Mouse (Mus musculus): ENCODE results near the gene Cops6. TPM values are rescaled to one million over a fixed set of nuclear protein-coding genes. Genes with fewer than 3 reads are reported as not detected.

The Cops6 gene
- polyA plus RNA-seq, 1 experiment from 2014 or later, result 253 TPM

- Histone ChIP-seq H3K36me3 (ENCODE audit: control insufficient read depth, insufficient read depth, low read length) (no peaks in the 10 kb centered on the region), H3K9ac (ENCODE audit: low read depth, low read length) (no peak overlapping the region), H3K4me1 (ENCODE audit: control insufficient read depth, insufficient read depth, low read length) (no peaks in the 10 kb centered on the region), H3K4me3 (ENCODE audit: low read depth, low read length) (no peak overlapping the region), H3K27ac (ENCODE audit: low read depth, low read length) (no peak overlapping the region), H3K4me2 (no peak overlapping the region), H3K9me3 (replicated peaks; ENCODE audit: control insufficient read depth, low read length) (no peaks in the 10 kb centered on the region; the same call in 1 of the 2 replicates), H3K27me3 (ENCODE audit: control insufficient read depth, insufficient read depth, low read length) (no peaks in the 10 kb centered on the region)
- 0% methylated on average over 1 of the region's 1 CpGs for WGBS (ENCODE audit: insufficient replicate concordance)
- ATAC-seq (replicated peaks; ENCODE audit: insufficient number of reproducible peaks, low FRiP score, low TSS enrichment), result no peak
These were observed 38.7 kb downstream of the Cops6 start for GRCm38 (mm10) chr5:138199576-138199975.

- Histone ChIP-seq H3K4me1 (ENCODE audit: control insufficient read depth, insufficient read depth, low read length) (no peaks in the 10 kb centered on the region), H3K27ac (ENCODE audit: low read depth, low read length) (no peak overlapping the region), H3K9me3 (replicated peaks; ENCODE audit: control insufficient read depth, low read length) (no peaks in the 10 kb centered on the region; the same call in 1 of the 2 replicates), H3K27me3 (ENCODE audit: control insufficient read depth, insufficient read depth, low read length) (no peaks in the 10 kb centered on the region), H3K9ac (ENCODE audit: low read depth, low read length) (no peak overlapping the region), H3K4me3 (ENCODE audit: low read depth, low read length) (no peak overlapping the region), H3K4me2 (no peak overlapping the region), H3K36me3 (ENCODE audit: control insufficient read depth, insufficient read depth, low read length) (no peaks in the 10 kb centered on the region)
- 81% methylated on average over 3 of the region's 3 CpGs for WGBS (ENCODE audit: insufficient replicate concordance)
- no peak for ATAC-seq (replicated peaks; ENCODE audit: insufficient number of reproducible peaks, low FRiP score, low TSS enrichment)
These were observed 41.2 kb downstream of the Cops6 start for GRCm38 (mm10) chr5:138202086-138202485.

- 67% methylated on average over 1 of the region's 1 CpGs for WGBS (ENCODE audit: insufficient replicate concordance)
- Histone ChIP-seq H3K4me1 (ENCODE audit: control insufficient read depth, insufficient read depth, low read length) (no peaks in the 10 kb centered on the region), H3K27ac (ENCODE audit: low read depth, low read length) (no peak overlapping the region), H3K4me3 (ENCODE audit: low read depth, low read length) (no peak overlapping the region), H3K9ac (ENCODE audit: low read depth, low read length) (no peak overlapping the region), H3K9me3 (replicated peaks; ENCODE audit: control insufficient read depth, low read length) (no peaks in the 10 kb centered on the region; the same call in 1 of the 2 replicates), H3K4me2 (no peak overlapping the region), H3K27me3 (ENCODE audit: control insufficient read depth, insufficient read depth, low read length) (no peaks in the 10 kb centered on the region), H3K36me3 (ENCODE audit: control insufficient read depth, insufficient read depth, low read length) (no peaks in the 10 kb centered on the region)
- ATAC-seq (replicated peaks; ENCODE audit: insufficient number of reproducible peaks, low FRiP score, low TSS enrichment), result no peak
These were observed 46.4 kb downstream of the Cops6 start for GRCm38 (mm10) chr5:138207253-138207652.

GRCm38 (mm10) chr5:138207873-138208272, 47.0 kb downstream of the Cops6 start:
- H3K27ac ChIP-seq (ENCODE audit: low read depth, low read length), result no peak overlapping the region
- ATAC-seq (replicated peaks; ENCODE audit: insufficient number of reproducible peaks, low FRiP score, low TSS enrichment), result no peak
- no peak overlapping the region for H3K4me2 ChIP-seq

More at GRCm38 (mm10) chr5:138207873-138208272, 47.0 kb downstream of the Cops6 start:
- Histone ChIP-seq H3K9me3 (replicated peaks; ENCODE audit: control insufficient read depth, low read length) (no peaks in the 10 kb centered on the region; the same call in 1 of the 2 replicates), H3K9ac (ENCODE audit: low read depth, low read length) (no peak overlapping the region), H3K4me3 (ENCODE audit: low read depth, low read length) (no peak overlapping the region), H3K4me1 (ENCODE audit: control insufficient read depth, insufficient read depth, low read length) (no peaks in the 10 kb centered on the region), H3K36me3 (ENCODE audit: control insufficient read depth, insufficient read depth, low read length) (no peaks in the 10 kb centered on the region), H3K27me3 (ENCODE audit: control insufficient read depth, insufficient read depth, low read length) (no peaks in the 10 kb centered on the region)
- 74% methylated on average over 4 of the region's 4 CpGs for WGBS (ENCODE audit: insufficient replicate concordance)

MicroRNA genes within 50 kb of the gene (microRNA counts, 519-probe panel; counts per million panel counts)
- microRNA mmu-miR-106b, result 6,282 counts per million, percentile 80 among the panel's probes with 10 or more counts
- microRNA mmu-miR-25, result 6,873 counts per million, percentile 89 among the panel's probes with 10 or more counts
- microRNA mmu-miR-93, result 6,143 counts per million, percentile 77 among the panel's probes with 10 or more counts

Small RNA genes lying within 50 kb of the gene (microRNA-seq; reads per million reads assigned to microRNA genes)
- gene Mir106b (ENCODE audit: borderline number of aligned reads) (7,046 reads per million, percentile 95 among the genes with 10 or more reads in this experiment), gene Mir25 (ENCODE audit: borderline number of aligned reads) (475 reads per million, percentile 79 among the genes with 10 or more reads in this experiment), gene Mir93 (ENCODE audit: borderline number of aligned reads) (7,792 reads per million, percentile 95 among the genes with 10 or more reads in this experiment)

Other genes starting within 250 kb of the Cops6 start
- 0.09 TPM in 1 of 2 replicates, not detected in the other for gene Cyp3a13, start 239.5 kb upstream of the Cops6 start, polyA plus RNA-seq (2014; fragmentation: Nextera tagmentation; extraction: Ambion mirVana)
- not detected in 2 replicates for gene Gjc3, start 198.0 kb upstream of the Cops6 start, polyA plus RNA-seq (2014; fragmentation: Nextera tagmentation; extraction: Ambion mirVana)
- gene Azgp1, start 179.6 kb upstream of the Cops6 start, polyA plus RNA-seq (2014; fragmentation: Nextera tagmentation; extraction: Ambion mirVana), result not detected in 2 replicates
- not detected in 2 replicates for gene Smok3a, start 139.8 kb upstream of the Cops6 start, polyA plus RNA-seq (2014; fragmentation: Nextera tagmentation; extraction: Ambion mirVana)
- not detected in 2 replicates for gene Smok3b, start 139.6 kb upstream of the Cops6 start, polyA plus RNA-seq (2014; fragmentation: Nextera tagmentation; extraction: Ambion mirVana)
- gene Smok3c, start 107.9 kb upstream of the Cops6 start, polyA plus RNA-seq (2014; fragmentation: Nextera tagmentation; extraction: Ambion mirVana), result not detected in 2 replicates
- 13.0 and 18.1 TPM in 2 replicates for gene Zkscan1, start 76.0 kb upstream of the Cops6 start, polyA plus RNA-seq (2014; fragmentation: Nextera tagmentation; extraction: Ambion mirVana)
- 45.7 and 48.5 TPM in 2 replicates for gene Zscan21, start 44.2 kb upstream of the Cops6 start, polyA plus RNA-seq (2014; fragmentation: Nextera tagmentation; extraction: Ambion mirVana)
- 8.0 and 10.0 TPM in 2 replicates for gene Zfp113, start 5.3 kb upstream of the Cops6 start, polyA plus RNA-seq (2014; fragmentation: Nextera tagmentation; extraction: Ambion mirVana)
- 10.2 TPM in 2 replicates for gene Ap4m1, start 10.9 kb downstream of the Cops6 start, polyA plus RNA-seq (2014; fragmentation: Nextera tagmentation; extraction: Ambion mirVana)
- 139 and 143 TPM in 2 replicates for gene Mcm7, start 11.4 kb downstream of the Cops6 start, polyA plus RNA-seq (2014; fragmentation: Nextera tagmentation; extraction: Ambion mirVana)
- 82.8 and 85.2 TPM in 2 replicates for gene Taf6, start 26.4 kb downstream of the Cops6 start, polyA plus RNA-seq (2014; fragmentation: Nextera tagmentation; extraction: Ambion mirVana)
- 31.7 and 33.7 TPM in 2 replicates for gene Cnpy4, start 26.4 kb downstream of the Cops6 start, polyA plus RNA-seq (2014; fragmentation: Nextera tagmentation; extraction: Ambion mirVana)
- gene Mblac1, start 33.2 kb downstream of the Cops6 start, polyA plus RNA-seq (2014; fragmentation: Nextera tagmentation; extraction: Ambion mirVana), result 4.5 and 5.9 TPM in 2 replicates
- gene Nxpe5, start 64.8 kb downstream of the Cops6 start, polyA plus RNA-seq (2014; fragmentation: Nextera tagmentation; extraction: Ambion mirVana), result not detected in 2 replicates
- 71.8 and 74.4 TPM in 2 replicates for gene Lamtor4, start 94.4 kb downstream of the Cops6 start, polyA plus RNA-seq (2014; fragmentation: Nextera tagmentation; extraction: Ambion mirVana)
- gene BC037034, start 103.0 kb downstream of the Cops6 start, polyA plus RNA-seq (2014; fragmentation: Nextera tagmentation; extraction: Ambion mirVana), result 3.5 and 4.0 TPM in 2 replicates
- gene Gal3st4, start 111.8 kb downstream of the Cops6 start, polyA plus RNA-seq (2014; fragmentation: Nextera tagmentation; extraction: Ambion mirVana), result 1.3 and 1.4 TPM in 2 replicates
- gene Gm43720, start 118.9 kb downstream of the Cops6 start, polyA plus RNA-seq (2014; fragmentation: Nextera tagmentation; extraction: Ambion mirVana), result 0.10 and 0.14 TPM in 2 replicates
- gene Gpc2, start 118.9 kb downstream of the Cops6 start, polyA plus RNA-seq (2014; fragmentation: Nextera tagmentation; extraction: Ambion mirVana), result 2.9 and 3.0 TPM in 2 replicates
- gene Stag3, start 119.2 kb downstream of the Cops6 start, polyA plus RNA-seq (2014; fragmentation: Nextera tagmentation; extraction: Ambion mirVana), result 1.8 and 4.4 TPM in 2 replicates
- 0.14 TPM in 1 of 2 replicates, not detected in the other for gene Pvrig, start 180.9 kb downstream of the Cops6 start, polyA plus RNA-seq (2014; fragmentation: Nextera tagmentation; extraction: Ambion mirVana)

All from heart, embryonic 11.5 days (tissue).